Mouse (Mus musculus) kidney, postnatal 36 days (tissue): ENCODE data around the gene Card11.
A peak's percentile ranks its signal among the peaks of the same experiment; 100 is the strongest.

ENCODE experiments used
- DNase-seq, 2 experiments: peaks; one replicate each; pipeline ENCODE4 v3.0.0; 2021 to 2022; ENCODE audit warnings: mixed read lengths in 2 of 2

Gene Card11

GRCm38 (mm10) chr5:141000349-141000748 is at the start of gene Card11:
Gene Card11 (minus strand): TSS chr5:141000582.
- no peak for DNase-seq

GRCm38 (mm10) chr5:141047651-141048218 is 47.4 kb upstream of the Card11 start:
- no peak for DNase-seq

GRCm38 (mm10) chr5:141044976-141045375 is 44.6 kb upstream of the Card11 start:
- no peak for DNase-seq

- DNase-seq: no peak
These were observed 43.5 kb upstream of the Card11 start for GRCm38 (mm10) chr5:141043654-141044447.

- DNase-seq: no peak
These were observed 42.0 kb upstream of the Card11 start for GRCm38 (mm10) chr5:141042406-141042805.

- no peak for DNase-seq
These were observed 40.5 kb upstream of the Card11 start for GRCm38 (mm10) chr5:141040846-141041245.

- DNase-seq: no peak
These were observed 38.0 kb upstream of the Card11 start for GRCm38 (mm10) chr5:141038342-141038741.

- no peak for DNase-seq
These were observed 35.0 kb upstream of the Card11 start for GRCm38 (mm10) chr5:141035346-141035745.

GRCm38 (mm10) chr5:141034301-141034700 is 33.9 kb upstream of the Card11 start:
- no peak for DNase-seq

GRCm38 (mm10) chr5:141033001-141033400 is 32.6 kb upstream of the Card11 start:
- DNase-seq: no peak

GRCm38 (mm10) chr5:141029364-141029763 is 29.0 kb upstream of the Card11 start:
- no peak for DNase-seq

GRCm38 (mm10) chr5:141025635-141026034 is 25.3 kb upstream of the Card11 start:
- DNase-seq: no peak

GRCm38 (mm10) chr5:141024435-141024834 is 24.1 kb upstream of the Card11 start:
- peak in 1 of 2 experiments; percentile 44 for DNase-seq

GRCm38 (mm10) chr5:141017927-141018700 is 17.7 kb upstream of the Card11 start:
- DNase-seq: no peak

GRCm38 (mm10) chr5:141016082-141016481 is 15.7 kb upstream of the Card11 start:
- DNase-seq: no peak

GRCm38 (mm10) chr5:141014216-141014615 is 13.8 kb upstream of the Card11 start:
- no peak for DNase-seq

GRCm38 (mm10) chr5:141013465-141013864 is 13.1 kb upstream of the Card11 start:
- DNase-seq: peak in 1 of 2 experiments; percentile 14

- no peak for DNase-seq
These were observed 5.1 kb upstream of the Card11 start for GRCm38 (mm10) chr5:141005491-141005890.

GRCm38 (mm10) chr5:141004078-141004763 is 3.8 kb upstream of the Card11 start:
- no peak for DNase-seq

- DNase-seq: no peak
These were observed 1.2 kb downstream of the Card11 start for GRCm38 (mm10) chr5:140999178-140999672.

GRCm38 (mm10) chr5:140997767-140998166 is 2.6 kb downstream of the Card11 start:
- DNase-seq: peak in 1 of 2 experiments; percentile 28
